Mouse (Mus musculus): Measurements from ENCODE around the gene Limk2.

DNA sequence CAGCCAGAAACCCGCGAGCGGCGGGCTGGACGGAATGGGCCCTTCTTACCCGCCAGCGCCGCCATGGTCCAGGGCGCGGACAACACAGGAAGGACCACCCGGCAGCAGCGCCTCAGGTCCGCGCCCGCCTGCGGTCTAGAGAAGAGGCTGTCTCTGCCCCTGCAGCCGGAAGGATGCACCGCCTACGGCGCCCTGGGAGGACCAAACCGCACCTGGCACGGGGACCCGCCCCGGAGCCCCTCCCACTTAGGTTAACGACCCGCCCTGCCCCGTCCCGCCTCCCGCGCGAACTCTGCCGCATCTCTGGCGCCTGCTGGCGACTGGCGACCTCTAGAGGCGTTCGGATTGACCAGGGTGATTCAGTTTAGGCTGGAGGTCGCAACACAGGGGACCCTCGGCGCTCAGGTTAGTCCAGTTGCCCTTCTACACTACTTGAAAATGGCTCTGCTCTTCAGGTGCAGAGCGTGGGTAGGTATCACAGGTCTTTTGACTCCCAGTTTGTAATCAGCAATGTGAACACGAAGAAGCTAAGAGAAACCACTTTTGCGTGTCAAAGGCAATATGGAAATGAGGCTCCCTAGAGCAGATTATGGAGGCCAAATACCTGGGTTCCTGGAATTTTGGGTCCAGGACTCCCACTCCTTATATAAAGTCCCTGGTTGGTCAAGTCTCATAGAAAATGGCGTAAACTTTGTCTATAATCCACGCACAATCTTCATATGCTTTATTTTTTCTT is at the start of gene Limk2:
- TF ChIP-seq POLR2AphosphoS5 (IDR thresholded peaks at IDR 0.05; ENCODE audit: insufficient replicate concordance, low read depth, low read length) (no peak), CTCF (IDR thresholded peaks at IDR 0.05; ENCODE audit: low read depth, low read length) (peak; percentile 25; the same call in 1 of the 2 replicates), GATA2 (IDR thresholded peaks at IDR 0.05; ENCODE audit: borderline replicate concordance, low read depth, low read length) (no peak), TAL1 (conservative IDR thresholded peaks at IDR 0.05; ENCODE audit: low read depth, low read length) (no peak), GATA1 (IDR thresholded peaks at IDR 0.05; ENCODE audit: borderline replicate concordance, low read length) (no peak)

Data from G1E (cell line).